Mouse (Mus musculus): ENCODE results near the gene Foxj1. TPM values are rescaled to one million over a fixed set of nuclear protein-coding genes. Genes with fewer than 3 reads are reported as not detected.

Gene Foxj1
- polyA plus RNA-seq, 1 experiment = 0.08 TPM

- Histone ChIP-seq H3K4me3 (no peak overlapping the region), H3K27me3 (ENCODE audit: control insufficient read depth, insufficient read depth, insufficient read length) (peaks cover 15% of the 10 kb centered on the region), H3K79me2 (ENCODE audit: control insufficient read depth, insufficient read depth) (no peaks in the 10 kb centered on the region), H3K4me2 (ENCODE audit: low read depth) (no peak overlapping the region), H3K36me3 (ENCODE audit: control insufficient read depth, insufficient read depth) (no peaks in the 10 kb centered on the region), H3ac (ENCODE audit: control insufficient read depth, insufficient read length) (no peak overlapping the region)
- no peak for TF ChIP-seq MYOG (IDR thresholded peaks at IDR 0.05; ENCODE audit: control insufficient read depth in 1 of 3, insufficient read depth in 1 of 3, insufficient read length in 2 of 3, low read depth in 2 of 3)
- no peak for TF ChIP-seq POLR2A (IDR thresholded peaks at IDR 0.05; ENCODE audit: insufficient read length, low read depth)
- TF ChIP-seq MAX (IDR thresholded peaks at IDR 0.05; ENCODE audit: low read depth) = no peak
- TF ChIP-seq POLR2AphosphoS2 (IDR thresholded peaks at IDR 0.05; ENCODE audit: insufficient read length, low read depth) = no peak
- no peak for TF ChIP-seq E2F4 (IDR thresholded peaks at IDR 0.05; ENCODE audit: insufficient read depth)
- no peak for TF ChIP-seq MYOD1 (IDR thresholded peaks at IDR 0.05; ENCODE audit: control insufficient read depth in 1 of 3, insufficient read length in 2 of 3, low read depth in 2 of 3)
- no peak for TF ChIP-seq REST (IDR thresholded peaks at IDR 0.05; ENCODE audit: insufficient read depth, insufficient read length)
- TF ChIP-seq TCF12 (IDR thresholded peaks at IDR 0.05; ENCODE audit: insufficient read depth, poor library complexity, severe bottlenecking) = no peak
- no peak for TF ChIP-seq TCF3 (IDR thresholded peaks at IDR 0.05; ENCODE audit: insufficient read length, low read depth)
- TF ChIP-seq SRF (IDR thresholded peaks at IDR 0.05; ENCODE audit: control insufficient read depth, insufficient read length, low read depth) = no peak
- TF ChIP-seq USF1 (IDR thresholded peaks at IDR 0.05; ENCODE audit: low read depth) = no peak
- TF ChIP-seq CEBPB (IDR thresholded peaks at IDR 0.05; ENCODE audit: insufficient read depth, poor library complexity, severe bottlenecking) = no peak
Measured at GRCm38 (mm10) chr11:116283982-116284381, 51.2 kb downstream of the Foxj1 start.

- Histone ChIP-seq H3K4me2 (ENCODE audit: low read depth) (no peak overlapping the region), H3K27me3 (ENCODE audit: control insufficient read depth, insufficient read depth, insufficient read length) (peaks cover 15% of the 10 kb centered on the region), H3K36me3 (ENCODE audit: control insufficient read depth, insufficient read depth) (no peaks in the 10 kb centered on the region)
Measured at GRCm38 (mm10) chr11:116282912-116283521, 52.2 kb downstream of the Foxj1 start.

GRCm38 (mm10) chr11:116282089-116282488 is 53.1 kb downstream of the Foxj1 start:
- no peaks in the 10 kb centered on the region for H3K79me2 ChIP-seq (ENCODE audit: control insufficient read depth, insufficient read depth)
- H3ac ChIP-seq (ENCODE audit: control insufficient read depth, insufficient read length) = no peak overlapping the region
- H3K36me3 ChIP-seq (ENCODE audit: control insufficient read depth, insufficient read depth) = no peaks in the 10 kb centered on the region
- no peak for TF ChIP-seq SRF (IDR thresholded peaks at IDR 0.05; ENCODE audit: control insufficient read depth, insufficient read length, low read depth)
- TF ChIP-seq TCF12 (IDR thresholded peaks at IDR 0.05; ENCODE audit: insufficient read depth, poor library complexity, severe bottlenecking) = no peak
- TF ChIP-seq REST (IDR thresholded peaks at IDR 0.05; ENCODE audit: insufficient read depth, insufficient read length) = no peak
- TF ChIP-seq MYOD1 (IDR thresholded peaks at IDR 0.05; ENCODE audit: control insufficient read depth in 1 of 3, insufficient read length in 2 of 3, low read depth in 2 of 3) = no peak
- TF ChIP-seq MYOG (IDR thresholded peaks at IDR 0.05; ENCODE audit: control insufficient read depth in 1 of 3, insufficient read depth in 1 of 3, insufficient read length in 2 of 3, low read depth in 2 of 3) = no peak
- TF ChIP-seq E2F4 (IDR thresholded peaks at IDR 0.05; ENCODE audit: insufficient read depth) = no peak
- no peak for TF ChIP-seq USF1 (IDR thresholded peaks at IDR 0.05; ENCODE audit: low read depth)
- no peak for TF ChIP-seq CEBPB (IDR thresholded peaks at IDR 0.05; ENCODE audit: insufficient read depth, poor library complexity, severe bottlenecking)
- TF ChIP-seq POLR2AphosphoS2 (IDR thresholded peaks at IDR 0.05; ENCODE audit: insufficient read length, low read depth) = no peak
- no peak for TF ChIP-seq TCF3 (IDR thresholded peaks at IDR 0.05; ENCODE audit: insufficient read length, low read depth)
- no peak overlapping the region for H3K4me3 ChIP-seq
- peaks cover 15% of the 10 kb centered on the region for H3K27me3 ChIP-seq (ENCODE audit: control insufficient read depth, insufficient read depth, insufficient read length)
- no peak overlapping the region for H3K4me2 ChIP-seq (ENCODE audit: low read depth)

More at GRCm38 (mm10) chr11:116282912-116283521, 52.2 kb downstream of the Foxj1 start:
- Histone ChIP-seq H3K79me2 (ENCODE audit: control insufficient read depth, insufficient read depth) (no peaks in the 10 kb centered on the region), H3ac (ENCODE audit: control insufficient read depth, insufficient read length) (no peak overlapping the region), H3K4me3 (no peak overlapping the region)
- TF ChIP-seq MYOG (IDR thresholded peaks at IDR 0.05; ENCODE audit: control insufficient read depth in 1 of 3, insufficient read depth in 1 of 3, insufficient read length in 2 of 3, low read depth in 2 of 3) (peak in 1 of 3 experiments; percentile 33), POLR2AphosphoS2 (IDR thresholded peaks at IDR 0.05; ENCODE audit: insufficient read length, low read depth) (peak; percentile 81), USF1 (IDR thresholded peaks at IDR 0.05; ENCODE audit: low read depth) (no peak), MYOD1 (IDR thresholded peaks at IDR 0.05; ENCODE audit: control insufficient read depth in 1 of 3, insufficient read length in 2 of 3, low read depth in 2 of 3) (no peak), SRF (IDR thresholded peaks at IDR 0.05; ENCODE audit: control insufficient read depth, insufficient read length, low read depth) (no peak), CEBPB (IDR thresholded peaks at IDR 0.05; ENCODE audit: insufficient read depth, poor library complexity, severe bottlenecking) (no peak), REST (IDR thresholded peaks at IDR 0.05; ENCODE audit: insufficient read depth, insufficient read length) (no peak)

- Histone ChIP-seq H3K27me3 (ENCODE audit: control insufficient read depth, insufficient read depth, insufficient read length) (peaks cover 15% of the 10 kb centered on the region), H3K79me2 (ENCODE audit: control insufficient read depth, insufficient read depth) (no peaks in the 10 kb centered on the region), H3K4me3 (no peak overlapping the region), H3K36me3 (ENCODE audit: control insufficient read depth, insufficient read depth) (no peaks in the 10 kb centered on the region), H3ac (ENCODE audit: control insufficient read depth, insufficient read length) (no peak overlapping the region), H3K4me2 (ENCODE audit: low read depth) (peak overlapping the region; percentile 55)
- TF ChIP-seq POLR2AphosphoS2 (IDR thresholded peaks at IDR 0.05; ENCODE audit: insufficient read length, low read depth) = no peak
Measured at GRCm38 (mm10) chr11:116281671-116282070, 53.5 kb downstream of the Foxj1 start.
